Mouse (Mus musculus) bone marrow macrophage, adult 2 months (primary cell): ENCODE measurements around the gene Capzb.

Experiments
- CTCF ChIP-seq: IDR thresholded peaks from 2 replicates; pipeline ENCODE4 v1.5.1; 2012; ENCODE audit warnings: low read depth, mild to moderate bottlenecking, low read length, moderate library complexity
- POLR2A ChIP-seq: IDR thresholded peaks from 2 replicates; pipeline ENCODE4 v1.6.1; 2012; ENCODE audit warnings: mild to moderate bottlenecking, low read depth, low read length, borderline replicate concordance

DNA sequence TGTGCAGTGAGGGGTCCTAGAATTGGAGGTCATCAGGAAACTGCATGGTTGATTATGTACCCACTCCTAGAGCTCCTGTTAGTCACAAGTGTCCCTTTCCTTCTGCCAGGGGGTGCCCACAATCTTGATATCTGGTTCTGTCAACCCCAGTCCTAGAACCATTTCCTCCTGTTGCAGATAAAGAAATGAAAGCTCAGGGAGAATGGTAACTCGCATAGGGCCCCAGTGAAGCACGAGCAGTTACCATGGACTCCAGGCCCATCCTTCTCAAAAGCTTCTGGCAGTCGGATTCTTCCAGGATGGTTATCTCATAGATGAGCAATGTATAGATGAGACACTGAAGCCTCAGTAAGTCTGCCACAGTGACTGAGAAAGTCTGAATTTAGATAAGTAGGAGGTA lies 8.2 kb downstream of the Capzb start:
- TF ChIP-seq CTCF (no peak), POLR2A (no peak)
